Mouse (Mus musculus): ENCODE results near the gene Daam1.

- TF ChIP-seq CTCF (IDR thresholded peaks at IDR 0.05; ENCODE audit: low read depth) (no peak), EP300 (IDR thresholded peaks at IDR 0.05; ENCODE audit: low read depth) (no peak)
Observed at GRCm38 (mm10) chr12:71832225-71832624, 1.3 kb downstream of the Daam1 start.

Data from liver, embryonic 14.5 days (tissue).